Mouse (Mus musculus) cerebellum, postnatal 4 days (tissue): ENCODE results near the gene Gm266.

Experiments
- DNase-seq, 2 experiments: peaks; one replicate each; pipeline ENCODE4 v3.0.0; 2022; ENCODE audit warnings: low spot score in 2 of 2, mixed read lengths in 1 of 2

The Gm266 gene

GRCm38 (mm10) chr12:111503063-111503567 is 17.5 kb upstream of the Gm266 start:
- DNase-seq: no peak

GRCm38 (mm10) chr12:111500725-111501124 is 15.1 kb upstream of the Gm266 start:
- DNase-seq: no peak

- DNase-seq: no peak
These were observed 14.0 kb upstream of the Gm266 start for GRCm38 (mm10) chr12:111499617-111500016.

GRCm38 (mm10) chr12:111497076-111497475 is 11.5 kb upstream of the Gm266 start:
- DNase-seq: no peak

- DNase-seq: no peak
These were observed 9.3 kb upstream of the Gm266 start for GRCm38 (mm10) chr12:111494931-111495330.

- no peak for DNase-seq
These were observed 3.7 kb upstream of the Gm266 start for GRCm38 (mm10) chr12:111489261-111489865.

GRCm38 (mm10) chr12:111486455-111486854 is 832 bp upstream of the Gm266 start:
- no peak for DNase-seq

GRCm38 (mm10) chr12:111485046-111485651 is 474 bp downstream of the Gm266 start:
- no peak for DNase-seq

- peak in 1 of 2 experiments; percentile 59 for DNase-seq
These were observed 5.7 kb downstream of the Gm266 start for GRCm38 (mm10) chr12:111479917-111480316.

GRCm38 (mm10) chr12:111478924-111479323 is 6.7 kb downstream of the Gm266 start:
- DNase-seq: no peak

GRCm38 (mm10) chr12:111474893-111475643 is 10.6 kb downstream of the Gm266 start:
- DNase-seq: peak in 1 of 2 experiments; percentile 69

- no peak for DNase-seq
These were observed 11.2 kb downstream of the Gm266 start for GRCm38 (mm10) chr12:111474384-111474783.

GRCm38 (mm10) chr12:111472886-111473285 is 12.7 kb downstream of the Gm266 start:
- DNase-seq: peak in 1 of 2 experiments; percentile 54

- DNase-seq: no peak
These were observed 13.9 kb downstream of the Gm266 start for GRCm38 (mm10) chr12:111471721-111472120.

- no peak for DNase-seq
These were observed 14.5 kb downstream of the Gm266 start for GRCm38 (mm10) chr12:111471119-111471518.

- peak in 1 of 2 experiments; percentile 68 for DNase-seq
These were observed 16.1 kb downstream of the Gm266 start for GRCm38 (mm10) chr12:111469507-111469906.

GRCm38 (mm10) chr12:111468206-111468605 is 17.4 kb downstream of the Gm266 start:
- no peak for DNase-seq

GRCm38 (mm10) chr12:111466369-111466768 is 19.3 kb downstream of the Gm266 start:
- no peak for DNase-seq

- no peak for DNase-seq
These were observed 22.1 kb downstream of the Gm266 start for GRCm38 (mm10) chr12:111463570-111463969.

- DNase-seq: no peak
These were observed 27.9 kb downstream of the Gm266 start for GRCm38 (mm10) chr12:111457742-111458141.

GRCm38 (mm10) chr12:111455860-111456259 is 29.8 kb downstream of the Gm266 start:
- no peak for DNase-seq

- no peak for DNase-seq
These were observed 30.2 kb downstream of the Gm266 start for GRCm38 (mm10) chr12:111455311-111455846.
